Mouse (Mus musculus): ENCODE results near the gene Mink1.

- no peak for TF ChIP-seq CTCF (IDR thresholded peaks at IDR 0.05; ENCODE audit: low read depth)
- no peak for TF ChIP-seq EP300 (optimal IDR thresholded peaks at IDR 0.05)
Measured at GRCm38 (mm10) chr11:70580358-70580720, 17.7 kb downstream of the Mink1 start.
